Mouse (Mus musculus) thymus, adult 2 months (tissue): ENCODE data around the gene Kcnh4.

ENCODE experiments used
- CTCF ChIP-seq: fragments of 200-500 bp; IDR thresholded peaks from 2 replicates; pipeline ENCODE4 v1.5.1; 2012; ENCODE audit warnings: mild to moderate bottlenecking, control low read depth, low read length, moderate library complexity, borderline replicate concordance; ENCODE audit not compliant: control insufficient read depth, poor library complexity, insufficient read depth; ENCODE audit errors: extremely low read depth
- POLR2A ChIP-seq: fragments of 200-500 bp; IDR thresholded peaks from 2 replicates; pipeline ENCODE4 v1.6.1; 2012; ENCODE audit warnings: mild to moderate bottlenecking, low read length, control low read depth, moderate library complexity; ENCODE audit not compliant: control insufficient read depth, poor library complexity, insufficient read depth; ENCODE audit errors: extremely low read depth

GRCm38 (mm10) chr11:100780247-100780646 is 20.5 kb upstream of the Kcnh4 start:
- no peak for TF ChIP-seq POLR2A
- TF ChIP-seq CTCF = no peak
